Mouse (Mus musculus): ENCODE measurements around the gene Tcp11l2. TPM values are rescaled to one million over a fixed set of nuclear protein-coding genes. Genes with fewer than 3 reads are reported as not detected.

Tcp11l2 gene
- total and polyA plus RNA-seq, 3 experiments = 0.81 to 4.3 TPM; not detected in 1

GRCm38 (mm10) chr10:84533912-84534671, 42.3 kb upstream of the Tcp11l2 start, which contains the start of gene Ckap4:
Ckap4 (minus strand) TSS chr10:84534062.
- no peaks in the 10 kb centered on the region for H3K79me2 ChIP-seq (ENCODE audit: control insufficient read depth, insufficient read depth, low read length, poor library complexity)
- no peaks in the 10 kb centered on the region for H3K9me3 ChIP-seq (replicated peaks; ENCODE audit: insufficient read depth, low read length)
- H3K4me1 ChIP-seq (ENCODE audit: control insufficient read depth in 1 of 2, insufficient read depth in 2 of 2, low read length in 2 of 2) = no peaks in the 10 kb centered on the region; a peak in 3 of 4 replicates
- H3K36me3 ChIP-seq (ENCODE audit: control insufficient read depth in 1 of 2, insufficient read depth in 2 of 2, low read length in 2 of 2) = no peaks in the 10 kb centered on the region; a peak in 1 of 4 replicates
- H3K4me3 ChIP-seq (ENCODE audit: control insufficient read depth in 1 of 2, insufficient read depth in 1 of 2, low read depth in 2 of 2, low read length in 2 of 2) = peak within 1 kb of the TSS; percentile 4 to 53; a peak in 3 of 4 replicates
- TF ChIP-seq NELFE (IDR thresholded peaks at IDR 0.05; ENCODE audit: low read depth, low read length) = no peak
- TF ChIP-seq ETS1 (IDR thresholded peaks at IDR 0.05; ENCODE audit: low read depth, low read length) = no peak
- no peak for TF ChIP-seq TAL1 (IDR thresholded peaks at IDR 0.05; ENCODE audit: low read length)
- TF ChIP-seq MAFK (IDR thresholded peaks at IDR 0.05; ENCODE audit: borderline replicate concordance, low read depth, low read length) = no peak
- TF ChIP-seq RAD21 (IDR thresholded peaks at IDR 0.05; ENCODE audit: low read depth, low read length) = no peak
- TF ChIP-seq ELF1 (IDR thresholded peaks at IDR 0.05; ENCODE audit: low read depth, low read length) = no peak
- no peak for TF ChIP-seq EP300 (IDR thresholded peaks at IDR 0.05; ENCODE audit: low read depth in 1 of 2, low read length in 2 of 2)
- TF ChIP-seq ZKSCAN1 (IDR thresholded peaks at IDR 0.05; ENCODE audit: low read depth, low read length) = no peak
- TF ChIP-seq ZNF384 (IDR thresholded peaks at IDR 0.05; ENCODE audit: low read depth, low read length) = no peak
- H3K9ac ChIP-seq (ENCODE audit: control insufficient read depth, low read depth, low read length, poor library complexity, severe bottlenecking) = peak within 1 kb of the TSS; percentile 50
- H3K27me3 ChIP-seq (ENCODE audit: control insufficient read depth in 1 of 2, insufficient read depth in 2 of 2, low read length in 2 of 2) = peaks cover 0 to 8% of the 10 kb centered on the region in 2 experiments; a peak in 3 of 4 replicates
- no peak for DNase-seq (ENCODE audit: low read depth, low spot score)
- H3K27ac ChIP-seq (ENCODE audit: control insufficient read depth, low read depth, low read length) = no peak within 1 kb of the TSS

- no peak for TF ChIP-seq TAL1 (IDR thresholded peaks at IDR 0.05; ENCODE audit: low read length)
- no peak for TF ChIP-seq KAT2A (conservative IDR thresholded peaks at IDR 0.05; ENCODE audit: low read depth, low read length)
- TF ChIP-seq UBTF (IDR thresholded peaks at IDR 0.05; ENCODE audit: borderline replicate concordance, insufficient read depth, low read depth, low read length) = no peak
- no peak for TF ChIP-seq POLR2AphosphoS2 (IDR thresholded peaks at IDR 0.05; ENCODE audit: low read length)
- TF ChIP-seq USF1 (IDR thresholded peaks at IDR 0.05; ENCODE audit: low read depth, low read length) = no peak
- TF ChIP-seq NRF1 (IDR thresholded peaks at IDR 0.05; ENCODE audit: insufficient read depth, low read depth, low read length, poor library complexity, severe bottlenecking) = no peak
- no peak for TF ChIP-seq CHD2 (IDR thresholded peaks at IDR 0.05; ENCODE audit: low read length)
- TF ChIP-seq ELF1 (IDR thresholded peaks at IDR 0.05; ENCODE audit: low read depth, low read length) = no peak
- TF ChIP-seq MYC (IDR thresholded peaks at IDR 0.05; ENCODE audit: low read depth, low read length) = no peak
- TF ChIP-seq GABPA (IDR thresholded peaks at IDR 0.05; ENCODE audit: low read depth, low read length) = no peak
- TF ChIP-seq MYB (IDR thresholded peaks at IDR 0.05; ENCODE audit: low read depth, low read length) = no peak
- TF ChIP-seq GATA1 (IDR thresholded peaks at IDR 0.05; ENCODE audit: low read depth, low read length) = no peak
- no peak for TF ChIP-seq ZC3H11A (IDR thresholded peaks at IDR 0.05; ENCODE audit: low read depth, low read length)
- no peak for TF ChIP-seq BHLHE40 (IDR thresholded peaks at IDR 0.05; ENCODE audit: borderline replicate concordance, low read depth, low read length)
- TF ChIP-seq ZMIZ1 (IDR thresholded peaks at IDR 0.05; ENCODE audit: low read depth, low read length) = no peak
- no peak overlapping the region for H3K27ac ChIP-seq (ENCODE audit: control insufficient read depth, low read depth, low read length)
- H3K4me1 ChIP-seq (ENCODE audit: control insufficient read depth in 1 of 2, insufficient read depth in 2 of 2, low read length in 2 of 2) = no peaks in the 10 kb centered on the region; a peak in 3 of 4 replicates
- DNase-seq (ENCODE audit: low read depth, low spot score) = no peak
- H3K4me3 ChIP-seq (ENCODE audit: control insufficient read depth in 1 of 2, insufficient read depth in 1 of 2, low read depth in 2 of 2, low read length in 2 of 2) = no peak overlapping the region
- H3K9me3 ChIP-seq (replicated peaks; ENCODE audit: insufficient read depth, low read length) = no peaks in the 10 kb centered on the region
- no peaks in the 10 kb centered on the region for H3K79me2 ChIP-seq (ENCODE audit: control insufficient read depth, insufficient read depth, low read length, poor library complexity)
- H3K27me3 ChIP-seq (ENCODE audit: control insufficient read depth in 1 of 2, insufficient read depth in 2 of 2, low read length in 2 of 2) = peaks cover 0 to 8% of the 10 kb centered on the region in 2 experiments; a peak in 3 of 4 replicates
- H3K36me3 ChIP-seq (ENCODE audit: control insufficient read depth in 1 of 2, insufficient read depth in 2 of 2, low read length in 2 of 2) = no peaks in the 10 kb centered on the region; a peak in 1 of 4 replicates
- H3K9ac ChIP-seq (ENCODE audit: control insufficient read depth, low read depth, low read length, poor library complexity, severe bottlenecking) = no peak overlapping the region
Observed at GRCm38 (mm10) chr10:84535458-84535857, 41.0 kb upstream of the Tcp11l2 start.

All from MEL (cell line).